Mouse (Mus musculus): Measurements from ENCODE around the gene Cntnap5a. TPM values are rescaled to one million over a fixed set of nuclear protein-coding genes. Genes with fewer than 3 reads are reported as not detected.

The Cntnap5a gene
- total and polyA plus RNA-seq, 2 experiments from 2014 or later, result 1.3 to 14.8 TPM

DNA sequence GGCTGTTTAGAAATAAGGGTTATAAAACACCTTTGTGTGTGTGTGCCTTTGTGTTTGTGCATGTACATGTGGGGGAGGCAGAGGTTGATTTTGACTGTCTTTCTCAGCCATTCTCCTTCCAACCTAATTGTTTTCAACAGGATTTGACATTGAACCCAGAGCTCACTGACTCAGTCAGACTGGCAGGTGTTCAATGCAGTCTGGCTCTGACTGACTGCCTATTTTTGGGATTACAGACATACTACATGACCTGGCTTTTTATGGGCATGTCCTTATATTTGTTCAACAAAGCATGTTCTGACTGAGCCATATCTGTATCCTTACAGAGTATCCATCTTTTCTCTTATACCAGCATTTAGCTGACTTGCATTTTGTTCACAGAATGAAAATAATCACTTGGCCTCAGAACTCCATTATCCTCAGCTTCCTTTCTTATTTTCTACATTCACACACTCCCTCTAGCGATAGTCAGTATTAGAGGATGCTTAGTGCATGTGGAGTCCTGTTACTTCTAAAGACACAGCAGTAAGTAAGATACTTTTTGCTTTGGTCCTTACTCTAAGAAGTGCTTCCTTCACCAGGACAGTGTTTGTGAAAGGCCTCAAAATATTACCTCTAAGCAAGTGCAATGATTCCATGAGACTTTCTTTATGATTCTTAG, 717.6 kb downstream of the Cntnap5a start:
- Histone ChIP-seq H3K4me3 (ENCODE audit: low read depth, low read length) (no peak overlapping the region), H3K4me2 (ENCODE audit: low read depth) (no peak overlapping the region), H3K27ac (ENCODE audit: low read depth, low read length) (no peak overlapping the region), H3K4me1 (ENCODE audit: insufficient read depth) (no peaks in the 10 kb centered on the region), H3K27me3 (ENCODE audit: insufficient read depth, low read length) (no peaks in the 10 kb centered on the region), H3K9me3 (ENCODE audit: low read length) (no peaks in the 10 kb centered on the region), H3K36me3 (ENCODE audit: insufficient read depth) (no peaks in the 10 kb centered on the region), H3K9ac (no peak overlapping the region)
- DNase-seq, result peak; percentile 7
- no peak for ATAC-seq
- peak; percentile 30; the same call in 1 of the 2 replicates for TF ChIP-seq CTCF (IDR thresholded peaks at IDR 0.05; ENCODE audit: low read depth)
- WGBS, result 58% methylated on average over 1 of the region's 1 CpGs

GRCm38 (mm10) chr1:116409836-116410235, 725.3 kb downstream of the Cntnap5a start:
- H3K4me1 ChIP-seq (ENCODE audit: insufficient read depth), result no peaks in the 10 kb centered on the region
- ATAC-seq (no peak), DNase-seq (no peak)
- no peak overlapping the region for H3K27ac ChIP-seq (ENCODE audit: low read depth, low read length)
- WGBS, result 79% methylated on average over 1 of the region's 1 CpGs
- no peaks in the 10 kb centered on the region for H3K36me3 ChIP-seq (ENCODE audit: insufficient read depth)
- no peak overlapping the region for H3K9ac ChIP-seq
- H3K4me3 ChIP-seq (ENCODE audit: low read depth, low read length), result no peak overlapping the region
- H3K27me3 ChIP-seq (ENCODE audit: insufficient read depth, low read length), result no peaks in the 10 kb centered on the region
- no peak for TF ChIP-seq CTCF (IDR thresholded peaks at IDR 0.05; ENCODE audit: low read depth)
- H3K9me3 ChIP-seq (ENCODE audit: low read length), result no peaks in the 10 kb centered on the region
- no peak overlapping the region for H3K4me2 ChIP-seq (ENCODE audit: low read depth)

DNA sequence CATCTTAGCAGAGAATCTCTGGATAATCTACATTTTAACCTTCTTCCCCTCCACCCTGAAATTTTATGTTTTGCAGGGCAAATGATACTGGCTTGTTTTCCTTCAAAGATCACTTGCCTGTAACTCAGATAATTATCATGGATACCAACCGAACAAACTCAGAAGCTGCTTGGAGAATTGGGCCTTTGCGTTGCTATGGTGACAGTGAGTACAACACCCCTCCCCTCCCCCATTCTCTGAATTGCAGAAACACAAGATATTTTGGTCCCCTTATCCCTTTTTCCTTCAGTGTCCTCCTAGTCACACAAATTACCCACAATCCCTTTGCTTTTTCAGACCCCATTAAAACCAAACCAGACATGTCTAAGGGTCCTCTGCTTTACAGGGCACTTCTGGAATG, 743.8 kb downstream of the Cntnap5a start:
- Histone ChIP-seq H3K27me3 (ENCODE audit: insufficient read depth, low read length) (no peaks in the 10 kb centered on the region), H3K9ac (no peak overlapping the region), H3K36me3 (ENCODE audit: insufficient read depth) (no peaks in the 10 kb centered on the region), H3K4me3 (ENCODE audit: low read depth, low read length) (no peak overlapping the region), H3K27ac (ENCODE audit: low read depth, low read length) (no peak overlapping the region), H3K9me3 (ENCODE audit: low read length) (no peaks in the 10 kb centered on the region), H3K4me1 (ENCODE audit: insufficient read depth) (no peaks in the 10 kb centered on the region), H3K4me2 (ENCODE audit: low read depth) (no peak overlapping the region)
- 45% methylated on average over 2 of the region's 2 CpGs for WGBS
- peak; percentile 59 for ATAC-seq
- TF ChIP-seq CTCF (IDR thresholded peaks at IDR 0.05; ENCODE audit: low read depth), result no peak
- peak; percentile 34 for DNase-seq

- H3K9me3 ChIP-seq (ENCODE audit: low read length), result no peaks in the 10 kb centered on the region
- no peak for DNase-seq
- WGBS, result 35% methylated on average over 4 of the region's 4 CpGs
- no peak; the same call in 1 of the 2 replicates for ATAC-seq
- H3K4me1 ChIP-seq (ENCODE audit: insufficient read depth), result no peaks in the 10 kb centered on the region
- no peak overlapping the region for H3K9ac ChIP-seq
- H3K4me3 ChIP-seq (ENCODE audit: low read depth, low read length), result no peak overlapping the region
- no peak for TF ChIP-seq CTCF (IDR thresholded peaks at IDR 0.05; ENCODE audit: low read depth)
- H3K4me2 ChIP-seq (ENCODE audit: low read depth), result no peak overlapping the region
- no peak overlapping the region for H3K27ac ChIP-seq (ENCODE audit: low read depth, low read length)
- no peaks in the 10 kb centered on the region for H3K36me3 ChIP-seq (ENCODE audit: insufficient read depth)
- no peaks in the 10 kb centered on the region for H3K27me3 ChIP-seq (ENCODE audit: insufficient read depth, low read length)
Measured at GRCm38 (mm10) chr1:116455115-116455717, 770.7 kb downstream of the Cntnap5a start.

- ATAC-seq (0 out of 2 replicates have a peak, but pooled peaks have one; percentile 27), DNase-seq (peak; percentile 48)
- no peaks in the 10 kb centered on the region for H3K27me3 ChIP-seq (ENCODE audit: insufficient read depth, low read length)
- H3K9ac ChIP-seq, result no peak overlapping the region
- no peaks in the 10 kb centered on the region for H3K36me3 ChIP-seq (ENCODE audit: insufficient read depth)
- 22% methylated on average over 2 of the region's 2 CpGs for WGBS
- H3K4me2 ChIP-seq (ENCODE audit: low read depth), result no peak overlapping the region
- H3K4me1 ChIP-seq (ENCODE audit: insufficient read depth), result no peaks in the 10 kb centered on the region
- H3K9me3 ChIP-seq (ENCODE audit: low read length), result no peaks in the 10 kb centered on the region
- peak; percentile 69 for TF ChIP-seq CTCF (IDR thresholded peaks at IDR 0.05; ENCODE audit: low read depth)
- no peak overlapping the region for H3K27ac ChIP-seq (ENCODE audit: low read depth, low read length)
- H3K4me3 ChIP-seq (ENCODE audit: low read depth, low read length), result no peak overlapping the region
Measured at GRCm38 (mm10) chr1:116477703-116478102, 793.1 kb downstream of the Cntnap5a start.

- ATAC-seq (peak; percentile 38), DNase-seq (peak; percentile 5)
- Histone ChIP-seq H3K4me3 (ENCODE audit: low read depth, low read length) (no peak overlapping the region), H3K4me1 (ENCODE audit: insufficient read depth) (no peaks in the 10 kb centered on the region), H3K4me2 (ENCODE audit: low read depth) (no peak overlapping the region), H3K27ac (ENCODE audit: low read depth, low read length) (no peak overlapping the region), H3K9ac (no peak overlapping the region), H3K27me3 (ENCODE audit: insufficient read depth, low read length) (no peaks in the 10 kb centered on the region), H3K36me3 (ENCODE audit: insufficient read depth) (no peaks in the 10 kb centered on the region), H3K9me3 (ENCODE audit: low read length) (no peaks in the 10 kb centered on the region)
- 49% methylated on average over 1 of the region's 1 CpGs for WGBS
- no peak for TF ChIP-seq CTCF (IDR thresholded peaks at IDR 0.05; ENCODE audit: low read depth)
Measured at GRCm38 (mm10) chr1:116488780-116489569, 804.4 kb downstream of the Cntnap5a start.
